Mouse (Mus musculus) C2C12 (cell line): Measurements from ENCODE around the gene Nhsl2. TPM values are rescaled to one million over a fixed set of nuclear protein-coding genes. Genes with fewer than 3 reads are reported as not detected.

Source experiments
- H3K27me3 ChIP-seq: one replicate; pipeline ENCODE4 v1.6.1; 2011; ENCODE audit not compliant: control insufficient read depth, insufficient read depth, insufficient read length
- H3K36me3 ChIP-seq: one replicate; pipeline ENCODE4 v1.6.1; 2011; ENCODE audit not compliant: control insufficient read depth, insufficient read depth
- H3K4me3 ChIP-seq: one replicate; pipeline ENCODE4 v1.5.1; 2011; ENCODE audit warnings: mild to moderate bottlenecking, control low read depth; ENCODE audit not compliant: poor library complexity, insufficient read depth, severe bottlenecking
- H3K79me2 ChIP-seq: one replicate; pipeline ENCODE4 v1.6.1; 2011; ENCODE audit not compliant: control insufficient read depth, insufficient read depth
- H3K79me3 ChIP-seq: one replicate; pipeline ENCODE4 v1.6.1; 2011; ENCODE audit warnings: low read depth, control low read depth
- H3ac ChIP-seq: one replicate; pipeline ENCODE3; 2011; ENCODE audit warnings: low read depth; ENCODE audit not compliant: control insufficient read depth, insufficient read length
- CEBPB ChIP-seq: IDR thresholded peaks from one replicate; pipeline ENCODE4 v1.6.1; 2011; ENCODE audit warnings: low read depth, mild to moderate bottlenecking, control low read depth, moderate library complexity
- CTCF ChIP-seq: IDR thresholded peaks from one replicate; pipeline ENCODE4 v1.5.1; 2011; ENCODE audit not compliant: control insufficient read depth, insufficient read depth, insufficient read length
- FOSL1 ChIP-seq: IDR thresholded peaks from one replicate; pipeline ENCODE4 v1.8.0; 2011; ENCODE audit warnings: mild to moderate bottlenecking, low read length; ENCODE audit not compliant: poor library complexity, insufficient read depth, severe bottlenecking
- MAX ChIP-seq: IDR thresholded peaks from one replicate; pipeline ENCODE4 v1.6.1; 2011; ENCODE audit warnings: mild to moderate bottlenecking, control low read depth
- MYOD1 ChIP-seq: IDR thresholded peaks from one replicate; pipeline ENCODE4 v1.6.1; 2011; ENCODE audit warnings: low read depth; ENCODE audit not compliant: control insufficient read depth, insufficient read length
- MYOG ChIP-seq: IDR thresholded peaks from one replicate; pipeline ENCODE4 v1.6.1; 2011; ENCODE audit not compliant: control insufficient read depth, insufficient read length; ENCODE audit errors: extremely low read depth
- USF1 ChIP-seq: IDR thresholded peaks from one replicate; pipeline ENCODE4 v1.6.1; 2011; ENCODE audit warnings: low read depth, mild to moderate bottlenecking, control low read depth, moderate library complexity
- polyA plus RNA-seq: library from polyadenylated mRNA; unstranded; fragments of >200 nt; fragmentation: generic; extraction: Trizol; gene quantifications from one replicate; pipeline ENCODE4 v1.2.1, GENCODE M21; 2012; ENCODE audit warnings: missing spikeins

The Nhsl2 gene
- polyA plus RNA-seq, 1 experiment, result 0.26 TPM

- TF ChIP-seq CTCF, result no peak
- TF ChIP-seq MAX, result no peak
- no peak for TF ChIP-seq MYOG
- TF ChIP-seq CEBPB, result no peak
- TF ChIP-seq FOSL1, result no peak
- no peak for TF ChIP-seq MYOD1
- no peak for TF ChIP-seq USF1
- H3ac ChIP-seq, result no peak overlapping the region
- no peaks in the 10 kb centered on the region for H3K79me3 ChIP-seq
- H3K79me2 ChIP-seq, result no peaks in the 10 kb centered on the region
- H3K4me3 ChIP-seq, result no peak overlapping the region
- H3K27me3 ChIP-seq, result no peaks in the 10 kb centered on the region
- H3K36me3 ChIP-seq, result no peaks in the 10 kb centered on the region
Measured at GRCm38 (mm10) chrX:102035671-102036070, 186.5 kb downstream of the Nhsl2 start.

- no peaks in the 10 kb centered on the region for H3K79me2 ChIP-seq
- H3K4me3 ChIP-seq, result no peak overlapping the region
- no peaks in the 10 kb centered on the region for H3K27me3 ChIP-seq
- no peaks in the 10 kb centered on the region for H3K79me3 ChIP-seq
- H3ac ChIP-seq, result no peak overlapping the region
- TF ChIP-seq CEBPB, result no peak
- no peak for TF ChIP-seq CTCF
- TF ChIP-seq MYOG, result no peak
- H3K36me3 ChIP-seq, result no peaks in the 10 kb centered on the region
Measured at GRCm38 (mm10) chrX:102036866-102037361, 187.7 kb downstream of the Nhsl2 start.

- Histone ChIP-seq H3K79me3 (no peaks in the 10 kb centered on the region), H3K79me2 (no peaks in the 10 kb centered on the region), H3K4me3 (no peak overlapping the region), H3ac (no peak overlapping the region), H3K36me3 (no peaks in the 10 kb centered on the region), H3K27me3 (no peaks in the 10 kb centered on the region)
- TF ChIP-seq MYOG (no peak), MYOD1 (no peak), CEBPB (no peak), FOSL1 (no peak), MAX (no peak), USF1 (no peak), CTCF (no peak)
Measured at GRCm38 (mm10) chrX:102037506-102037905, 188.3 kb downstream of the Nhsl2 start.

DNA sequence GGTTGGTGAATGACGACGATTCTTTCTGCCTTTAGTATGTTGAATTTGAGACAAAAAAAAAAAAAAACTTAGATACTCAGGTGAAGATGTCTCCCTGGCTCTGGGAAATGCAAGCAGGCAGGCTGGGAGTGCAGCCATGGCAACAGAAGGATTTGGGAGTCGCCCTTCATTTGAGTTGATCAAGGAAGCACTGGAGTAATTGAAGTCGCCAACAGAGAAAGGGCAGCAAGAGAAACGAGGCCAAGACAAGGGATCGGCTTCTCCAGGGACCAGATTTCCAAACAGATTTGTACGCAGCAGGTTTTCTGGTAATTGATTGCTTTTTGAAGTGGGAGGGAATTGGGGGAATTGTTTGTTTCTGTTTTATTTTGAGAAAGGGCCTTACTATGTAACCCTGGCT is 192.4 kb downstream of the Nhsl2 start:
- Histone ChIP-seq H3ac (no peak overlapping the region), H3K79me3 (no peaks in the 10 kb centered on the region), H3K36me3 (no peaks in the 10 kb centered on the region), H3K79me2 (no peaks in the 10 kb centered on the region), H3K4me3 (no peak overlapping the region), H3K27me3 (no peaks in the 10 kb centered on the region)
- no peak for TF ChIP-seq USF1

- H3K4me3 ChIP-seq, result no peak overlapping the region
- H3K79me2 ChIP-seq, result no peaks in the 10 kb centered on the region
- no peak overlapping the region for H3ac ChIP-seq
- H3K27me3 ChIP-seq, result no peaks in the 10 kb centered on the region
- H3K36me3 ChIP-seq, result no peaks in the 10 kb centered on the region
- H3K79me3 ChIP-seq, result no peaks in the 10 kb centered on the region
- TF ChIP-seq CTCF (no peak), FOSL1 (no peak), MAX (no peak), MYOG (no peak), USF1 (no peak), CEBPB (no peak), MYOD1 (no peak)
Measured at GRCm38 (mm10) chrX:102042386-102042785, 193.2 kb downstream of the Nhsl2 start.

DNA sequence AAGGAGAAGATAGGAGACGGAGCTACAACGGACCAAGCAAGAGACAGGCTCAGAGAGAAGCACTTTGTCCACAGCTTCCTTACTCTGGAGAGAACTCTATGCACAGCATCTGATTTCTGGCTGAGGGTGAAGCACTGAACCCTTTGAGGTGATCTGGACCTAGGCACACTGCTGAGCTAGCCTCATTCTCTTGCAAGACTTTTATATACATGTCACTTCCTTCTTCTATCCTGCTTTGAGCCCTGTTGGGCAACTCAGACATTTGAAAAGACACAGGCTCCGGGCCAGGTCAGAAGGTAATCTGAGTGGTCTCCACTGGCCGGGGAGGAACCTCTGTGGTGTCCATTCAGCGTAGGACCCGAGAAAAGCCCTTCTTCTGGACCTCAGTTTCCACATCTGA is 201.4 kb downstream of the Nhsl2 start:
- Histone ChIP-seq H3ac (no peak overlapping the region), H3K27me3 (peaks cover 3% of the 10 kb centered on the region), H3K79me2 (no peaks in the 10 kb centered on the region), H3K36me3 (no peaks in the 10 kb centered on the region), H3K4me3 (no peak overlapping the region), H3K79me3 (no peaks in the 10 kb centered on the region)
- TF ChIP-seq FOSL1, result no peak
- TF ChIP-seq CTCF, result no peak
- TF ChIP-seq CEBPB, result no peak
- TF ChIP-seq MYOD1, result no peak
- no peak for TF ChIP-seq MAX
- TF ChIP-seq USF1, result no peak
- TF ChIP-seq MYOG, result no peak
